Comparison of ENCODE assay signal across 8 mouse cellular contexts in genomic region chr11:53858761-53859580, GRCm38 (mm10). TPM values are rescaled to one million over a fixed set of nuclear protein-coding genes. Genes with fewer than 3 reads are reported as not detected.
DNase-seq lines count a peak whose midpoint lies in the region; ATAC-seq and TF ChIP-seq lines count a peak whose summit lies in the region.
"Not testable (repeated sequence)": the region's sequence is repeated elsewhere in the genome, so short reads cannot be mapped to it uniquely, and the experiment has no call there.

Gene Gm12216, minus strand, starts transcription at chr11:53859256.

- not testable (repeated sequence) for TF ChIP-seq EP300 in stomach, postnatal 0 days (optimal IDR thresholded peaks at IDR 0.05)

- TF ChIP-seq CTCF in lung, embryonic 14.5 days (IDR thresholded peaks at IDR 0.05; ENCODE audit: low read depth), result peak; percentile 45; the same call in 1 of the 2 replicates
- TF ChIP-seq CTCF in stomach, postnatal 0 days (IDR thresholded peaks at IDR 0.05; ENCODE audit: low read depth), result not testable (repeated sequence)

- peak; percentile 60 for ATAC-seq in forebrain, embryonic 14.5 days
- ATAC-seq in lung, embryonic 14.5 days (ENCODE audit: insufficient read depth), result peak; percentile 79
- ATAC-seq in stomach, postnatal 0 days (ENCODE audit: low FRiP score, low TSS enrichment), result peak; percentile 75

- intact Hi-C loops in heart, postnatal 25 days (cut with DNase I), result not testable (repeated sequence)

- WGBS in forebrain, embryonic 14.5 days, result 11% methylated on average over 43 of the region's 50 CpGs
- WGBS in lung, embryonic 14.5 days, result 11% methylated on average over 36 of the region's 50 CpGs
- WGBS in stomach, postnatal 0 days, result 9% methylated on average over 41 of the region's 50 CpGs

- H3K36me3 ChIP-seq in forebrain, embryonic 14.5 days (ENCODE audit: control insufficient read depth, insufficient read depth, low read length); lung, embryonic 14.5 days (ENCODE audit: insufficient read depth); stomach, postnatal 0 days (ENCODE audit: control insufficient read depth, insufficient read depth, low read length): not testable (repeated sequence)

- H3K27me3 ChIP-seq in forebrain, embryonic 14.5 days (replicated peaks; ENCODE audit: control insufficient read depth, insufficient read depth, low read length); lung, embryonic 14.5 days (ENCODE audit: insufficient read depth, low read length); stomach, postnatal 0 days (ENCODE audit: control insufficient read depth, insufficient read depth, low read length): not testable (repeated sequence)

- not testable (repeated sequence) for H3K4me1 ChIP-seq in forebrain, embryonic 14.5 days (ENCODE audit: control insufficient read depth, insufficient read depth, low read length); lung, embryonic 14.5 days (ENCODE audit: insufficient read depth); stomach, postnatal 0 days (replicated peaks; ENCODE audit: control insufficient read depth, insufficient read depth)

- not testable (repeated sequence) for H3K9me3 ChIP-seq in forebrain, embryonic 14.5 days (replicated peaks; ENCODE audit: control insufficient read depth, low read length); lung, embryonic 14.5 days (ENCODE audit: low read depth, low read length); stomach, postnatal 0 days (ENCODE audit: control insufficient read depth, low read length)

- DNase-seq in MN1 (ENCODE audit: low spot score), result peak; percentile 85
- peak; percentile 16 for DNase-seq in cerebellum, adult 8-10 months
- DNase-seq in forebrain, embryonic 14.5 days (ENCODE audit: low spot score), result peak; percentile 30
- DNase-seq in heart, postnatal 25 days (ENCODE audit: low spot score), result peak; percentile 48
- DNase-seq in kidney, postnatal 10 days, result peak; percentile 65
- peak; percentile 63 for DNase-seq in lung, embryonic 14.5 days
- DNase-seq in neural tube, embryonic 10.5 days (ENCODE audit: extremely low spot score, low spot score), result peak; percentile 52
- peak; percentile 63 for DNase-seq in stomach, postnatal 0 days (ENCODE audit: low spot score)

- peak within 1 kb of the TSS; percentile 57 for H3K4me2 ChIP-seq in forebrain, embryonic 14.5 days (ENCODE audit: low read length)
- peak within 1 kb of the TSS; percentile 77 for H3K4me2 ChIP-seq in lung, embryonic 14.5 days
- H3K4me2 ChIP-seq in stomach, postnatal 0 days (replicated peaks; ENCODE audit: low read depth), result peak within 1 kb of the TSS; percentile 63

- H3K9ac ChIP-seq in forebrain, embryonic 14.5 days (ENCODE audit: low read length), result peak within 1 kb of the TSS; percentile 56
- H3K9ac ChIP-seq in lung, embryonic 14.5 days, result peak within 1 kb of the TSS; percentile 62
- peak within 1 kb of the TSS; percentile 67 for H3K9ac ChIP-seq in stomach, postnatal 0 days (ENCODE audit: low read length)

- not testable (repeated sequence) for H3K27ac ChIP-seq in forebrain, embryonic 14.5 days (ENCODE audit: low read depth, low read length); lung, embryonic 14.5 days (ENCODE audit: low read depth)
- H3K27ac ChIP-seq in stomach, postnatal 0 days (replicated peaks), result peak within 1 kb of the TSS; percentile 53; the same call in 1 of the 2 replicates

- peak within 1 kb of the TSS; percentile 39 for H3K4me3 ChIP-seq in forebrain, embryonic 14.5 days (ENCODE audit: low read depth, low read length)
- H3K4me3 ChIP-seq in lung, embryonic 14.5 days (ENCODE audit: low read depth, low read length), result peak within 1 kb of the TSS; percentile 51
- peak within 1 kb of the TSS; percentile 57 for H3K4me3 ChIP-seq in stomach, postnatal 0 days (ENCODE audit: low read depth, low read length)

RNA-seq across cellular contexts. Expression of gene Gm12216, which starts in this region (rescaled TPM):
- polyA plus RNA-seq in forebrain, embryonic 14.5 days (2014; fragmentation: Nextera tagmentation; extraction: Ambion mirVana), result not detected in 2 replicates
- total RNA-seq in heart, postnatal 25 days (2021), result 1 to 10 TPM; 1.3 to 1.7 TPM
- polyA plus RNA-seq in lung, embryonic 14.5 days (2014; fragmentation: Nextera tagmentation; extraction: Ambion mirVana), result 1.0 and 2.2 TPM in 2 replicates
- polyA plus RNA-seq in stomach, postnatal 0 days (2015; fragmentation: Nextera tagmentation; extraction: Ambion mirVana), result 1.9 and 2.3 TPM in 2 replicates

Comparison
In these comparisons a context has a peak if more than half of its experiments do, and no peak if none do; other contexts are left out.
1. Peak in DNase-seq, ATAC-seq, H3K4me3 ChIP-seq, H3K9ac ChIP-seq and H3K4me2 ChIP-seq in forebrain, embryonic 14.5 days; RNA of the gene not detected or under 1 TPM.
2. DNase-seq: peak in every context shown above with its lines; median percentile 85 in MN1; 65 in kidney, postnatal 10 days; 63 in lung, embryonic 14.5 days; 63 in stomach, postnatal 0 days; 52 in neural tube, embryonic 10.5 days; 48 in heart, postnatal 25 days; 30 in forebrain, embryonic 14.5 days; 16 in cerebellum, adult 8-10 months.